Mouse (Mus musculus) urinary bladder, postnatal 10 days (tissue): ENCODE data around the gene Abcb11.

Source experiments
- DNase-seq: peaks from one replicate; pipeline ENCODE4 v3.0.0; 2022; ENCODE audit warnings: low spot score

Gene Abcb11

GRCm38 (mm10) chr2:69264069-69264618, 78.3 kb downstream of the Abcb11 start:
- no peak for DNase-seq

DNA sequence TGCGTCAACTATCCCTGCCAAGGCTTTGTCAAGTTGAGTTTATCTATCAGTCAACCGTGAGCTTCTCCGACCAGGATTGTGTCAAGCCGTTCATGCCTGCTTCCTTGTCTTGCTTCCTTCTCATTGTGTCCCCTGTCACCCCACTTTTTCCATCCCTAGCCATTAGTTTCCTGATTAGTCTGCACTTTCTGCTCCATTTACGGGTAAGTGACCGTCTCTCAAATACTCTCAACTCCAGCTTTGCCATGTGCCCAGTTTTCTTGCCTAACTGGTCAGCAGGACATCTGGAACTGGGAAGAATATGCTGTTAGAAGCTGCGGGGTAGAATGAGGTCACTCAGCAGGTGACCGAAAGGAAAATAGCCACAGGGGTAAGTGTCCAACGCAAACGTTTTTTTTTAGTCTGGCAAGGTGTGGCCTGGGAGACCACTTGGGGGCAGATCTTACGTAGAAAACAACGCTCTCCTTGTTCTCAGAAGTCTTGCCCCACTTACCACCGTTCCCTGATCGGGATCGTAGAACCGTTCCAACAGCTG, 94.1 kb downstream of the Abcb11 start:
- DNase-seq = no peak

DNA sequence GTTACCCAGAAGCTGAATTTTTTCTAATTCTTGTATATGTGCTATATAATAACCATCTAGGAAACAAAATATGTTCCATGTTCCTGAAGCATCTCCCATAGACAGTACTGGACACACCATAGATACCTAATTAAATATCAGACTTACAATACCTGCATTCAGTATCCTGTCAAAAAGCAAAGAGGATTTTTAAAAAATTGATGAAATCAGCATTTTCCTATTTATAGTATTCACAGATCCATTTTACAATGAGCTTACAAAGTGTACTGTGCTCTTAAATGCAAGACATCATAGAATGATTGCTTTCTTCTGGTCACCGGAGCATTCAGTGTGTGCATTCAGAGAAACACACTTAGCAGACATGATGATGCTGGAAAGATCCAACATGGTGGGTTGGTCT, 95.3 kb downstream of the Abcb11 start:
- DNase-seq = no peak

DNA sequence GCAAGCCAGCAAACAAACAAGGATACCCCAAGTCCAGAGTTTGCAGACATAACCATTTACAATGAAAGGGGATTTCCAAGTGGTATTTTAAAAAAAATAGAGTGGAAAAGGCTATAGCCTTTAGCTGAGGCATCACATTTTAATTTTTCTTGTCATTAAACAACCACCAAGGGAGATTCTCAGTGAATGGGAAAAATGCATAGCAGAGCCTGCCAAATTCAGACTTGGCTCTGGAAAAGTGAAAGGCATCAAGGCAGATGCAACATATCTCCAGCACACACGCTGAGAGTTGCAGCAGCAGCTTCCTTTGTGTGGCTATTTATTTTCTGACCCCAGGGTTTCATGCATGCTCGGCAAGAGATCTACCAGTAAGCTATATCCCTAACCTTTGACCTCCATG, 97.5 kb downstream of the Abcb11 start:
- DNase-seq = no peak

DNA sequence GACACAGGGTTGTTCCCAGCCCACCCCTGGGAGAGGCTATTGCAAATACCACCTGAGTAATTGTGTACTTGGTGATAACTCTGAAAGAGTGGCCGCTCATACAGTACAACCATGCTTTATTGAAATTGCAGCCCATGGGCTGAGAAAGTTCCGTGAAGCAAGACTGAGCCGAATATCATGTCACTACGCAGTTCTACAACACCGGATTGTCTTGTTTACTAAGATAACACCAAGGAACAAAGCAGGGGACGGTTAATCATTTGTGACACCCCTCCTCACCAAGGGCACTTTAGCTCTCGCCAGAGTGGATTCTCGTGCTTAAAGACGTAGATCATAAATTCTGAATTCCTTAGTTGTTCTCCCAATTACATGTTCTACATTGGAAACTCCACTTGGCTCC, 103.1 kb downstream of the Abcb11 start:
- no peak for DNase-seq

GRCm38 (mm10) chr2:69234976-69235678, 107.3 kb downstream of the Abcb11 start:
- DNase-seq = no peak

DNA sequence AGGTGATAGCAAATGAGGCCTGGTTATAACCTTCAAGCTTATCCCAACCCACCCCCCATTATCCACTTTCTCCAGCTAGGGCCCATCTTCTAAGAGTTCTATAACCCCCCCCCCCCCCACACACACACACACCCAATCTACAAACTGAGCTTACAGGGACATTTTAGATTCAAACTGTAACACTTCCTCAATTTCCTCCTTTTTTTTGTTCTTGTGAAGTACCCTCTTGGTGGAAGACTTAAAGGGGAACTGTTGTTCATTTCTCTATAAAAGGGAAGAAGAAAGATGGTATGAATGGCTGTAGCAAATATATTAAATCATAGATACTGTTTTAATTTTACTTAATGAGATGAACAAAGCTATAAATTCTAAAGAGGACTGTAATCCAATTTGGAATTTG, 110.3 kb downstream of the Abcb11 start:
- DNase-seq = no peak

DNA sequence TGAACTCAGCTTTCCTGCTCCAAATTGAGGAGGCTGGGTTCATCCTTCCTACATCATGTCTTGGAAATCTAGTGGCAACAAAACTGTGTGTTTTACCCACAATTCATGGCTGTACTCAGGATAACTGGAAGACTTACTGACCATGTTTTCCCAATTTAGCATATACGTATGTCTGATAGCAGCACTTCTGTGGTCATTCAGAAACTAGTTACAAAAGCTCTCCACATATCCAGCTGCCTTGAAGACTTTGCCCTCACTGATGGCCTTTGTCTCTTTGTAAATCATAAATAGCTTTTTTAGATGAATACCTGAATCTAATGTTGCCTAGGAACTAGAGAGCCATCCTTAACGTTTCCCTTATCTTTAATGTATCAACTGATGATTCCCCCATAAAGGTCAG, 112.3 kb downstream of the Abcb11 start:
- no peak for DNase-seq

DNA sequence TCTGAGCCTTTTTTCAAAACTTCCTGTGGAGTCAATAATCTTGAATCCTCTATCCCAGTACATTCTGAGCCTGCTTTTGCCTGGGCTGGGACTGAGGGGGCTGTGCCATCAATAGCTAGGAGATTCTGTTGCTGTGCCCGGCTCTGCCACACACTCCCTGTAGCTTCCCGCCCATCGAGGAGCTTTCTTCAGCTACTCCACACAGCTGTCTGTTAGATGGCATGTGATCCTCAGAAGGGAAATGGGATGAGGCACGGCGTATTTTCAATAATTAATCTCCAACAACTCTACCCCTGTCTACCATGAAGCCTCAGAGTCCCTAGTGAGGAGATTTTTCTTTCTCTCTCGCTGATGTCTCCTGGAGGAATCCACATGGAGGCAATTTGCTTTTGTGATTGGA, 113.8 kb downstream of the Abcb11 start:
- DNase-seq = no peak

GRCm38 (mm10) chr2:69226876-69227275, 115.5 kb downstream of the Abcb11 start:
- no peak for DNase-seq

GRCm38 (mm10) chr2:69224724-69225123, 117.7 kb downstream of the Abcb11 start:
- DNase-seq = no peak

- DNase-seq = no peak
Measured at GRCm38 (mm10) chr2:69222815-69223214, 119.6 kb downstream of the Abcb11 start.

GRCm38 (mm10) chr2:69221868-69222416, 120.5 kb downstream of the Abcb11 start:
- no peak for DNase-seq

DNA sequence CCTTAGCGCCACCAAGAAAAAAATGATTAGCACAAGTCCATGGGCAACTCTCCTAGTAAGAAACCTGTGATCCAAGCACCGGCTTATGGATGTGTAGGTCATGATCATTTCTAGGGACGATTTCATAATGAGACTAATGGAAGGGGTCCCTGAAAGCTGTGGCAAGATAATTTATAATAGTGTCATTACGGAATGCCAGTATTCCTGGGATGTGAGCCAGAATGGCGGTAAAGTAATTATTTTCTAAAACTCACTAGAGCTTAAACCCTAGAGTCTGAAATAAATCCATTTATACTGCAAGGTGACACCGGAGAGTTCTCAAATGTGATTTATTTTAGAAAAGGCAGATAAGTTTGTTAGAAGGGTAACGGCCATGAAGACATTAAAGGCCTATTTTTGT, 127.2 kb downstream of the Abcb11 start:
- no peak for DNase-seq

DNA sequence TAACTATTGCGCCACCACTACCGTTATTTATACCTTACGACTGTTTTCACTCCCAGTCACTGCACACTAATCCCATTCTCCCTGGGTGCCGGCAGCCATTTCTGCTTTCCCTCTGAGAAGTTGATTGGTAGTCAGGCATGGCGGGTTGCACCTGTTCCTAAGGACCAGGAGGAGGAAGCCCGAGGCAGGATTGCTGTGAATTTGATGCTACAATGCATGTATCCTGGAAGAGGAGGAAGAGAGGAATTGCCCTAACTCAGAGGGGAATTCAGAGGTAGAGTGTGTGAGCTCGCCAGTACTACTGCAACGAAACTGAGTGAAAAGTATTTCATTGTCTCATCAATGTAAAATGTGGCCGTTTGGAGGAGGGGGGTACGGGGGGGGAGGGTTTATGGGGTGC, 129.8 kb downstream of the Abcb11 start:
- DNase-seq = no peak

- no peak for DNase-seq
Measured at GRCm38 (mm10) chr2:69210773-69211172, 131.6 kb downstream of the Abcb11 start, which contains the start of gene G6pc2. Gene G6pc2, plus strand, starts transcription at chr2:69211073.

- no peak for DNase-seq
Measured at GRCm38 (mm10) chr2:69209684-69210083, 132.7 kb downstream of the Abcb11 start.

- no peak for DNase-seq
Measured at GRCm38 (mm10) chr2:69206523-69206922, 135.9 kb downstream of the Abcb11 start.

DNA sequence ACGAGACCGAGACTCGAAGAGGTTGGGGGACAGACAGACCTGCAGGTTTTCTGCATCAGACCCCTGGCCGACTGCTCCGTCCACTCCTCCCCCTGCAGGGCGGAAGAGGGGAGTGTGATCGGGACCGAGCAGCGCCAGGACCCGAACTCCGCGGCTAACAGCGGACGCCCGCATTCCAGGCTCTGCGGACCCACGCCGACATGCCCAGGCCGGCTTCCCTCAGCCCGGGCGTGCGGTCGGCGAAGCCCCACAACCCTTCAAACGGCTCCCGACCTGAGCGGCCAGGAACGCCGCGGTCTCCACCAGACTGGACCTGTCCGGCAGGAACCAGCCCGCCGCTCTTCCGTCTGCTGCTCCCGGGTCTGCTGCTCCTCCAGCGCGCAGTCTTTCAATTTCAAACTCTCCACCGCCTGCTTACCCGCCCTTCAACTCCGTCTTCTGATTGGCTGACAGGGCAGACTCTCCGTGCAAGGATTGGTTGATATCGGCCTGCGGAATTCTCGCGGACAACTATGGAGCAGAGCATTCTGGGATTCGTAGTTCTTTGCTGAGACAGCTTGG, 136.5 kb downstream of the Abcb11 start, which contains the start of gene Spc25:
Gene Spc25, minus strand, starts transcription at position 404 of the 561 bp plus-strand sequence.
- peak; percentile 59 for DNase-seq

DNA sequence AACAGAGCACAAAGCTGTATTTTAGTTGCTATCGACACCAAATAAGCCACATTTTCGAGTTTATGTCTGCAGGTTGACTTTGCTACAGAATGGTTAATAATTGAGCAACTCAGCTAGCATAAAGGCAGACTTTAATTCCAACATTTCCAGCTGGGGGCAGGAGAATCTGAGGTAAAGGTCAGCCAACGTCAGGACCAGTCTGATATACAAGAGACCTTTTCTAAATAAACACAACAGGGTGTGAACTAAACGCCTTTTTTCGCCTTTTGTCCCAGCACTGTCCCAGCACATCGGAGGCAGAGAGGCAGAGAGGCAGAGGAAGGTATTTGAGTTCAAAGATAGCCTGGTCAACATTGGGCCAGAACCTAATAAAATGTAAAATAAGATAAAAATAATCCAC, 137.2 kb downstream of the Abcb11 start:
- no peak for DNase-seq

DNA sequence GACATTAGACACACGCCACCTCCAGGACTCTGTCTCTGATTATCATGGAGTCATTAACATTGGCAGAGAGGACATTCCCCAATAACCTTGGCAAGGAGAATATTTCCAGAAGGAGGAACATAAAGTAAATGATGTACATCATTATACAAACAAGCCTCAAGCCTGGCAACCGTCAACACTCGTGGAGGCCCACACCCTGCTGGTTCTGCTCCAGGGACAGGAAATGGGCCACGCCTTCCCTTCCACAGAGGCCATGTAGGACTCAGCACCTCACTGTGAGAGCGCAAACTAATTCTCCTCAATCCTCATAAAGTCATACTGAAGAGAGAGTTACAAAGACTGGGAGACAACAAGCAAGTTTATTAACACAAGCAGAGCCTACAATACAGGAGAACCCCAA, 148.9 kb downstream of the Abcb11 start:
- DNase-seq = no peak

DNA sequence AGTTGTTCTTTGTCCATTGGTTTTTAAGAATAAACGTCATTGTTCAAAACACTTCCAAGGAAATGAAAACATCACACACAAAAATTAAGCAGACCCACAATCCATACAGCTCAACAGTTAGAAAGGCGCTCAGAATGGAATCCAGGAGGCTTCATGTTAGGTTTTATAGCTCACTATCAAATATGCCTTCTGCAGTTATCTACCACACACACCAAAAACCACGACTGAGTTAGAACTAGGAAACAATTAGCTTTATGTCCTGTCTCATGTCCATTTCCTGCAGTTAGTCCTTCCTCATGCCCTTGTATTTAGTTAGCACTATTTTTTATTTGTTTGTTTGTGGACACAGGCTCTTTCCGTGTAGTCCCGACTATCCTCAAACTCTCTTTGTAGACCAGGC, 151.4 kb downstream of the Abcb11 start:
- no peak for DNase-seq

GRCm38 (mm10) chr2:69189222-69189621, 153.2 kb downstream of the Abcb11 start:
- no peak for DNase-seq
